Mouse (Mus musculus) hindbrain, postnatal 0 days (tissue): ENCODE measurements around the gene Cdcp2. TPM values are rescaled to one million over a fixed set of nuclear protein-coding genes. Genes with fewer than 3 reads are reported as not detected.
"Not testable (repeated sequence)": the region's sequence is repeated elsewhere in the genome, so short reads cannot be mapped to it uniquely, and the experiment has no call there.

Source experiments
- ATAC-seq: fragments of 200-750 bp; cut with Nextera tagmentation; 2 replicates; pipeline ENCODE4 v1.8.0; 2017; ENCODE audit warnings: mild to moderate bottlenecking, moderate TSS enrichment, moderate library complexity
- DNase-seq: peaks from one replicate; pipeline ENCODE4 v3.0.0-alpha.2; 2015; ENCODE audit warnings: low spot score
- H3K27ac ChIP-seq: fragments of 300-500 bp; sonication (generic); 2 replicates; pipeline ENCODE4 v1.5.1; 2014; ENCODE audit warnings: mild to moderate bottlenecking
- H3K27me3 ChIP-seq: fragments of 300-500 bp; sonication (generic); 2 replicates; pipeline ENCODE4 v1.6.1; 2014; ENCODE audit warnings: low read length, mixed read lengths; ENCODE audit not compliant: insufficient read depth
- H3K36me3 ChIP-seq: fragments of 300-500 bp; sonication (generic); 2 replicates; pipeline ENCODE4 v1.6.1; 2014; ENCODE audit warnings: low read length, mixed read lengths; ENCODE audit not compliant: insufficient read depth
- H3K4me1 ChIP-seq: fragments of 300-500 bp; sonication (generic); 2 replicates; pipeline ENCODE4 v1.6.1; 2014; ENCODE audit warnings: antibody characterized with exemption, low read length, mixed read lengths; ENCODE audit not compliant: insufficient read depth
- H3K4me2 ChIP-seq: fragments of 300-500 bp; sonication (generic); 2 replicates; pipeline ENCODE4 v1.6.1; 2014; ENCODE audit warnings: low read depth, mild to moderate bottlenecking, low read length, moderate library complexity, mixed read lengths
- H3K4me3 ChIP-seq: fragments of 300-500 bp; sonication (generic); 2 replicates; pipeline ENCODE4 v1.5.1; 2014; ENCODE audit warnings: low read length
- H3K9ac ChIP-seq: fragments of 300-500 bp; sonication (generic); replicated peaks from 2 replicates; pipeline ENCODE4 v1.6.1; 2014; ENCODE audit warnings: mild to moderate bottlenecking, low read length, moderate library complexity, mixed read lengths
- H3K9me3 ChIP-seq: fragments of 300-500 bp; sonication (generic); 2 replicates; pipeline ENCODE4 v1.6.1; 2016; ENCODE audit warnings: low read length, mixed read lengths
- CTCF ChIP-seq: IDR thresholded peaks from 2 replicates; pipeline ENCODE4 v1.5.1; 2016; ENCODE audit warnings: antibody characterized with exemption, control low read depth, low read depth
- WGBS: fragments of 180-500 bp; shearing (Covaris S2); extraction: QIAGEN DNeasy Blood & Tissue Kit; methylation state at CpG from one replicate; pipeline ENCODE4 v1.1.7; 2014; 5-methylcytosine and 5-hydroxymethylcytosine counted together
- polyA plus RNA-seq: library from polyadenylated mRNA; unstranded; fragments of >200 nt; fragmentation: Nextera tagmentation; extraction: Ambion mirVana; gene quantifications from 2 replicates; pipeline ENCODE4 v1.2.1, GENCODE M21; 2015
- total RNA-seq: library from RNA; depleted of rRNA; stranded (reverse); fragments of >200 nt; gene quantifications from 2 replicates; pipeline ENCODE4 v1.2.3, GENCODE M21; 2014

The Cdcp2 gene
- total and polyA plus RNA-seq, 2 experiments from 2014 or later, result 0.13 to 0.68 TPM

DNA sequence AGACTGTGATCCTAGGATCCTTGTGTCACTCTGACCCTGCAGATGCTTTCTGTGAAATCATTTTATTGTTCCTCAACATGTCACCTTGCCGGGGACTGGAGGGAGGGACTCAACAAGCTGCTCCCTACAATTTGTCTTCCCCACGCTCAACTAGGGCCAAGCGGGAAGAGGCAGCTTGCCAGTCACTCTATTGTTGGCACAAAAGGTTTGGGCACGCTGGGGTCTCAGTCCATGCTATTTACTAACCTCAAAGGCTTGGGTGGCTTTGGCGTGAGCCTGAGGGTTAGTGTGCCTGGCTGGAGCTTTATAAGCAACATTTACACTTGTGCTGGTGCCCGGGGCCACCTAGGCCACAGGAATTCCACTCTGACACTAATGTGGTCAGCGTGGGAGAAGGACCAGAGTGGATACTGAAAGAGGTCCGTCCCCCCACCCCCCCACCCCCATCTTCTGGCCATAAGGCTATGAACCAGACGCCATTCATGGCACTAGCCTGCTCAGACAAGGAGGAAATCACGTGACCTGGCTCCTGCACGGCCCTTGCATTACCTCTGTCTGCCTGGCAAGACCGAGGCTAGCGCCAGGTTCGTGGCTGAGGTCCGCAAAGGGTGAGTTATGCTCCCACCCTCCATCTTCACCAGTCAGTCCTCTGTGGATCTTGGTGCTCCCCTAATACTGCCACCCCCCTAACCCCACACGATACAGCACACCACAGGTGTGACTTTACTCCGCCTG, 2.3 kb downstream of the Cdcp2 start:
- Histone ChIP-seq H3K4me1 (0 out of 2 replicates have a peak, but pooled peaks cover 16% of the 10 kb centered on the region), H3K36me3 (no peaks in the 10 kb centered on the region), H3K9me3 (no peaks in the 10 kb centered on the region), H3K27ac (no peak overlapping the region), H3K27me3 (no peaks in the 10 kb centered on the region), H3K9ac (no peak overlapping the region), H3K4me2 (no peak overlapping the region), H3K4me3 (no peak overlapping the region)
- WGBS, result 60% methylated on average over 17 of the region's 17 CpGs
- ATAC-seq (no peak), DNase-seq (no peak)
- no peak for TF ChIP-seq CTCF

DNA sequence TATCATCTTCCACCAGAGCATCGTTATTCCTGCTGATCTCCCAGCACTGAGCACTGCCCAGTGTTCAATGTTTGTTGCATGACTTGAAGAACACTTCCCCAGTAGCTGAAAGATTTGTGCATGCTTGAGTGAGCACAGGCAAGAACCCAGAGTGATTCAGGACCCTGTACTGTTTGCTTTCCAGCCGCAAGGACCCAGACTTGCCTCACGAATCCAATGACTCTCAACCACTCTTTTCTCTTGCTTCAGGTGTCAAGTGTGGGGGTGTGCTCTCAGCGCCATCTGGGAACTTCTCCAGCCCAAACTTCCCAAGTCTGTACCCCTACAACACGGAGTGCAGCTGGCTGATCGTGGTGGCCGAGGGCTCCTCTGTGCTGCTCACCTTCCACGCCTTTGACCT, 5.5 kb downstream of the Cdcp2 start:
- H3K27ac ChIP-seq, result no peak overlapping the region
- H3K27me3 ChIP-seq, result no peaks in the 10 kb centered on the region
- no peak for TF ChIP-seq CTCF
- WGBS, result 75% methylated on average over 8 of the region's 8 CpGs
- DNase-seq, result no peak
- no peak overlapping the region for H3K4me3 ChIP-seq
- no peaks in the 10 kb centered on the region for H3K9me3 ChIP-seq
- ATAC-seq, result no peak
- H3K9ac ChIP-seq, result no peak overlapping the region
- no peak overlapping the region for H3K4me2 ChIP-seq
- H3K36me3 ChIP-seq, result no peaks in the 10 kb centered on the region
- 0 out of 2 replicates have a peak, but pooled peaks cover 4% of the 10 kb centered on the region for H3K4me1 ChIP-seq

DNA sequence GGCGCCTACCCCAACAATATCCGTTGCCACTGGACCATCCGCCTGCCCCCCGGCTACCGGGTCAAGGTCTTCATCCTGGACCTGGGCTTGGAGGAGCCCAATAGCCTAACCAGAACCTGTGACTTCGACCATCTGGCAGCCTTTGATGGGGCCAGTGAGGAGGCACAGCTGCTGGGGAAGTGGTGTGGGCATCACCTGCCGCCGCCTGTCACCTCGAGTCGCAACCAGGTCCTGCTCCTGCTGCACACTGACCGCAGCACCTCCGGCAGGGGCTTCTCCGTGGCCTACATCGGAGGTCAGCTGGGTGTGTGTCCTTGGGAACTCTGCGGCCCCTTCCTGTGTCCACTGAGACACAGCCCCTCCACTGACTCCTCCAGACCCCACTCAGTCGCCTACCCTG, 10.1 kb downstream of the Cdcp2 start:
- Histone ChIP-seq H3K4me1 (0 out of 2 replicates have a peak, but pooled peaks cover 3% of the 10 kb centered on the region), H3K9ac (no peak overlapping the region), H3K4me3 (no peak overlapping the region), H3K36me3 (no peaks in the 10 kb centered on the region), H3K9me3 (no peaks in the 10 kb centered on the region), H3K27ac (no peak overlapping the region), H3K27me3 (no peaks in the 10 kb centered on the region), H3K4me2 (no peak overlapping the region)
- no peak for TF ChIP-seq CTCF
- no peak for DNase-seq
- 86% methylated on average over 16 of the region's 16 CpGs for WGBS
- ATAC-seq, result no peak

DNA sequence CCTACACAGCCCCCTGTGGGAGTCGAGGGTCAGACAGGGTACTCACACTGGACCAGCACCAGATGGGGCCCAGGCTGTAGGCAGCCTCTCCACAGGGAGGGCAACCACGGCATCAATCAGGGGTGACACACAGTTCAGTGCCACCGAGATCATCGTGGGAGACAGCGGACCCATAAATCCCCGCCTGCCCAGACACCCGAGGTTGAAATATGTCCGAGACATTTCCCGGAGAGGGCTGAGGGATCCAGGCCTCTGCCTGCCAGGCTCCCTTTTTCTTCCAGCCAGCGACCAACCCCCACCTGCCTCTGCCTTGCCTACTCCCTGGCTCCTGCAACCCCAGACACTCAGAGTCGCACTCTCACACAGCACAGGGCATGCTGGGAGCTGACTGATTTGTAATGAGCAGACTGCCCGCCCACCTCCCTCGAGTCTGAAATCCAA, 11.6 kb downstream of the Cdcp2 start:
- H3K36me3 ChIP-seq, result no peaks in the 10 kb centered on the region
- peak; percentile 67; the same call in 1 of the 2 replicates for ATAC-seq
- no peak overlapping the region for H3K9ac ChIP-seq
- TF ChIP-seq CTCF, result no peak
- H3K27me3 ChIP-seq, result no peaks in the 10 kb centered on the region
- DNase-seq, result no peak
- H3K4me2 ChIP-seq, result no peak overlapping the region
- WGBS, result 35% methylated on average over 13 of the region's 13 CpGs
- no peak overlapping the region for H3K4me3 ChIP-seq
- H3K4me1 ChIP-seq, result 0 out of 2 replicates have a peak, but pooled peaks cover 3% of the 10 kb centered on the region
- H3K27ac ChIP-seq, result no peak overlapping the region
- no peaks in the 10 kb centered on the region for H3K9me3 ChIP-seq

DNA sequence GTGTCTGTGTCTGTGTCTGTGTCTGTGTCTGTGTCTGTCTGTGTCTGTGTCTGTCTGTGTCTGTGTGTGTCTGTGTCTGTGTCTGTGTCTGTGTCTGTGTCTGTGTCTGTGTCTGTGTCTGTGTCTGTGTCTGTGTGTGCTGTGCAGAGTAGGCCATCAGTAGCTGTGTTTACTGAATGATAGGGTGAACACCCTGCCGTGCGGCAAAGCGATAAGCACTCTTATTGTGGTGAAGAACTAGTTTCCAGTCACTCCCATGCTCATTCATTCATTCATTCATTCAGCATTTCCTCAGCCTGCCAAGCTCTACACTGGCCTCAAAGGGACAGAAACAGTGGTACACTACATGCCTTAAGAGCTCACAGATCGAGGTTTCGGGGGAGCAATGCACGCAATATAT, 12.5 kb downstream of the Cdcp2 start:
- H3K4me2 ChIP-seq, H3K9ac ChIP-seq, H3K9me3 ChIP-seq, H3K27ac ChIP-seq, H3K4me3 ChIP-seq, ATAC-seq, H3K36me3 ChIP-seq, DNase-seq, H3K4me1 ChIP-seq, H3K27me3 ChIP-seq: not testable (repeated sequence)
- 93% methylated on average over 6 of the region's 6 CpGs for WGBS

DNA sequence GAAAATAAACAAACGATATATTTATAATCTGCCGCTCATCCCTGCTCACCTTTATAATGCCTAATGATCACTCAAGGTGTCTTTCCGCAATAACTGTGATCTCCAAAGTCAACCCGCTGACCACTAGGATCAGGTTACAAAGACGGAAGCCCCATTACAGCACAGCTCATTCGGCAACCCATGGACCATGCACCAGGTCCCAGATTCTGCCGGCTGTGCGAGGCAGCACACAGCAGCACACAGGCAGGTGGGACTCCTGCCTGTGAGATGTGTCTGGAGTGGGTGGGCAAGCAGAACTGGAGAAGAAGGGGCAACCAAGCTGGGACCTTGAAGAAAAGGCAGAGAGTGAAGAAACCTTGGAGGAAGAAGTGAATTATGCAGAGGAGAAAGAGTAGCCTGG, 17.6 kb downstream of the Cdcp2 start:
- TF ChIP-seq CTCF, result no peak
- 64% methylated on average over 8 of the region's 8 CpGs for WGBS
- Histone ChIP-seq H3K9ac (no peak overlapping the region), H3K4me2 (no peak overlapping the region), H3K36me3 (no peaks in the 10 kb centered on the region), H3K9me3 (no peaks in the 10 kb centered on the region), H3K27me3 (no peaks in the 10 kb centered on the region), H3K27ac (no peak overlapping the region), H3K4me3 (no peak overlapping the region), H3K4me1 (no peaks in the 10 kb centered on the region)
- no peak for ATAC-seq
- DNase-seq, result no peak

DNA sequence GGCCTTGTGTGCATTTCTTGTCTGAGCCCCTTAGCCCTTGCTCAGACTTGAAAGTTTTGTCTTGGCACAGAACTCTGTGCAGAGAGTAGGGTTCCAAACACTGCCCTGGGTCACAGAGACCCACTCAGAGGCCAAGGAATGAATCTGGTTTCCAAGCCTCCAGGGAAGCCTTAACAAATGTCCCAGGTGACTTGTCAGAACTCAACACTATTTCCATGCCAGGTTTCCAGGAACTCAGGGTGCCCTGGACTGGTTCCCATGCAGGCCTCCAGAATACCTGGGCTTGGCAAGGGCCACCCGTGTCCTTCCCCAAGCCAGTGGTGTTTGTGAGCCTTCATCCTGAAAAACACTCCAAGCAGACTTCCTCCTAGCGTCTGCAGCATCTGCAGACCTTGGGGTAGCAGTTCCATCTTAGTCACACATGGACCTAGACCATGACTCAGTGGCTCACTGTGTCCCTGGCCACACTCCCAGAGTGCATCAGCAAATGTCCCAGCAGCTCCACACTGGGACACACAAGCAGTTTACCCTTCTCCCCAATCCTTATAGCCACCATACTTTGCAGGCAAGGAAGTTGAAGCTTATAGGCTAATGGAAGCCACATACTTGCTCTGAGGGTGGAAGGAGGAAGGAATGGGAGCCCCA, 21.2 kb downstream of the Cdcp2 start:
- 91% methylated on average over 2 of the region's 2 CpGs for WGBS
- DNase-seq (no peak), ATAC-seq (no peak)
- Histone ChIP-seq H3K36me3 (no peaks in the 10 kb centered on the region), H3K27ac (no peak overlapping the region), H3K27me3 (no peaks in the 10 kb centered on the region), H3K4me2 (no peak overlapping the region), H3K9ac (no peak overlapping the region), H3K4me3 (no peak overlapping the region), H3K4me1 (no peaks in the 10 kb centered on the region), H3K9me3 (no peaks in the 10 kb centered on the region)
- TF ChIP-seq CTCF, result no peak
